In the genomic region with DNA sequence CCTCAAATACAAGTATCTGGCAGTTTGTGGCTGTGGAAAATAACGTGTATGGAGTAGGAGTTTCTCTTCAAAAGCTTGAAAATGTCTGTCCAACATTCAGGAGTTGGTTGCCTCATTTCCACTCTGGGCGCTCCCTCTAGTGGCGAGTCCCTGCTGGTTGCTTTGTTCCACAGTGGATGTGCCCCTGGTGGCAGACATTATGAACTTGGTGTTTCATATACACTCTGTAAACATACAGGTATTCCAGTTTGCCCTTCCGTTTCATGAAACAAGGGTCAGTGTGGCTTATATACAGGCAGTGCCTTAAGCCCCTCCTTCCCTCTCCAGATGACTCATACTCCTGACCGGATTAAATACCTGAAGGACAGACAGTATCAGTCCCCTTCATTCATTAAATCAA, we compare ENCODE assay signal across 9 mouse cellular contexts. TPM values are rescaled to one million over a fixed set of nuclear protein-coding genes. Genes with fewer than 3 reads are reported as not detected.
A peak's percentile ranks its signal among the peaks of the same experiment; 100 is the strongest.
DNase-seq lines count a peak whose midpoint lies in the region; ATAC-seq and TF ChIP-seq lines count a peak whose summit lies in the region.
"Had no signal": no experiment of that assay in that cellular context is flagged by ENCODE, and none has a peak within 500 bp of the region (broad histone marks: within the 10 kb centered on the region; RNA-seq: fewer than 3 reads in every experiment).

No protein-coding gene starts in this region.

- no peak overlapping the region for H3K27ac ChIP-seq in CH12.LX (ENCODE audit: insufficient read depth, low read depth)
- no peak overlapping the region for H3K27ac ChIP-seq in forebrain, embryonic 10.5 days
- no peak overlapping the region for H3K27ac ChIP-seq in liver, postnatal 0 days (ENCODE audit: low read depth)
- H3K27ac ChIP-seq in neural tube, embryonic 14.5 days (ENCODE audit: low read depth, low read length) = no peak overlapping the region
- H3K27ac ChIP-seq: heart, embryonic 13.5 days had no signal

- H3K9ac ChIP-seq in CH12.LX (ENCODE audit: insufficient read depth, low read depth) = no peak overlapping the region
- no peak overlapping the region for H3K9ac ChIP-seq in liver, postnatal 0 days (replicated peaks)
- no peak overlapping the region for H3K9ac ChIP-seq in neural tube, embryonic 14.5 days (replicated peaks; ENCODE audit: low read depth, low read length)
- H3K9ac ChIP-seq: heart, embryonic 13.5 days had no signal

- no peak for TF ChIP-seq EP300 in CH12.LX (IDR thresholded peaks at IDR 0.05; ENCODE audit: low read length)
- no peak for TF ChIP-seq EP300 in liver, postnatal 0 days (IDR thresholded peaks at IDR 0.05; ENCODE audit: low read depth)

- dilution Hi-C loops in CH12.LX (cut with MboI; ENCODE audit: extremely low pct_ligation_motif_present, extremely low pct_unique_long_range_greater_than_20kb, low sequenced_read_pairs) = no loop called here

- 53% methylated on average over 5 of the region's 5 CpGs for WGBS in forebrain, embryonic 10.5 days
- WGBS in liver, postnatal 0 days (ENCODE audit: insufficient replicate concordance) = 21% methylated on average over 5 of the region's 5 CpGs
- WGBS in neural tube, embryonic 14.5 days = 43% methylated on average over 5 of the region's 5 CpGs

- no peaks in the 10 kb centered on the region for H3K9me3 ChIP-seq in CH12.LX (replicated peaks; ENCODE audit: low read length)
- no peaks in the 10 kb centered on the region for H3K9me3 ChIP-seq in forebrain, embryonic 10.5 days
- no peaks in the 10 kb centered on the region for H3K9me3 ChIP-seq in liver, postnatal 0 days (ENCODE audit: low read length)
- H3K9me3 ChIP-seq in neural tube, embryonic 14.5 days (ENCODE audit: control insufficient read depth, low read length) = no peaks in the 10 kb centered on the region
- H3K9me3 ChIP-seq: heart, embryonic 13.5 days had no signal

- peak; percentile 99 for TF ChIP-seq RAD21 in CH12.LX (IDR thresholded peaks at IDR 0.05; ENCODE audit: low read depth, low read length)

- no peaks in the 10 kb centered on the region for H3K79me2 ChIP-seq in CH12.LX (replicated peaks; ENCODE audit: control insufficient read depth, extremely low read depth, insufficient read depth, poor library complexity, severe bottlenecking)

- H3K4me3 ChIP-seq in CH12.LX (replicated peaks in 1 of 3; ENCODE audit: low read depth in 2 of 3, low read length in 2 of 3, poor library complexity in 1 of 3) = no peak overlapping the region
- no peak overlapping the region for H3K4me3 ChIP-seq in forebrain, embryonic 10.5 days
- no peak overlapping the region for H3K4me3 ChIP-seq in liver, postnatal 0 days (ENCODE audit: low read depth, low read length)
- no peak overlapping the region for H3K4me3 ChIP-seq in neural tube, embryonic 14.5 days (ENCODE audit: low read depth, low read length)
- H3K4me3 ChIP-seq: heart, embryonic 13.5 days had no signal

- H3K36me3 ChIP-seq in CH12.LX (replicated peaks in 1 of 2; ENCODE audit: control insufficient read depth in 1 of 2, insufficient read depth in 1 of 2, low read length in 1 of 2) = peaks cover 0 to 3% of the 10 kb centered on the region in 2 experiments
- peaks cover 42% of the 10 kb centered on the region for H3K36me3 ChIP-seq in forebrain, embryonic 10.5 days (replicated peaks)
- H3K36me3 ChIP-seq in liver, postnatal 0 days (replicated peaks; ENCODE audit: insufficient read depth, low read length) = 0 out of 2 replicates have a peak, but pooled peaks cover 2% of the 10 kb centered on the region
- no peaks in the 10 kb centered on the region for H3K36me3 ChIP-seq in neural tube, embryonic 14.5 days (ENCODE audit: control insufficient read depth, insufficient read depth, low read length)

- DNase-seq in CH12.LX (ENCODE audit: extremely low read depth) = peak; percentile 89
- peak; percentile 91 for DNase-seq in brain, embryonic 14.5 days (ENCODE audit: low read depth)
- DNase-seq in forebrain, embryonic 10.5 days (ENCODE audit: extremely low spot score, low spot score) = peak; percentile 84
- DNase-seq in heart, postnatal 25 days (ENCODE audit: low spot score) = peak; percentile 63
- DNase-seq in layer of hippocampus, adult 18-20 months (ENCODE audit: low spot score in 2 of 2) = peak; percentile 82 to 95
- peak; percentile 89 for DNase-seq in liver, postnatal 0 days
- peak; percentile 67 for DNase-seq in telencephalon, adult 2 months (ENCODE audit: low read depth, low spot score)

- H3K4me1 ChIP-seq in CH12.LX (ENCODE audit: control insufficient read depth in 1 of 2, insufficient read depth in 2 of 2) = peaks cover 0 to 10% of the 10 kb centered on the region in 2 experiments; a peak in 2 of 4 replicates
- H3K4me1 ChIP-seq in forebrain, embryonic 10.5 days = no peaks in the 10 kb centered on the region
- H3K4me1 ChIP-seq in liver, postnatal 0 days (ENCODE audit: insufficient read depth) = no peaks in the 10 kb centered on the region
- no peaks in the 10 kb centered on the region for H3K4me1 ChIP-seq in neural tube, embryonic 14.5 days (ENCODE audit: control insufficient read depth, insufficient read depth, low read length)

- intact Hi-C loops in heart, postnatal 25 days (cut with DNase I) = loop anchor here (1.0 to 5.0 kb wide), 3 partner anchors 75 to 318 kb away; no protein-coding TSS in a partner anchor

- in situ Hi-C loops in CH12.LX (cut with MboI; ENCODE audit: low pct_ligation_motif_present, low pct_unique_long_range_greater_than_20kb, low sequenced_read_pairs) = loop anchor here (10.0 kb wide), 1 partner anchor 278 kb away; no protein-coding TSS in a partner anchor

- peak; percentile 94 to 100 for TF ChIP-seq CTCF in CH12.LX (conservative IDR thresholded peaks at IDR 0.05 in 1 of 2, IDR thresholded peaks at IDR 0.05 in 1 of 2; ENCODE audit: low read depth in 2 of 2, low read length in 2 of 2)
- peak; percentile 100 for TF ChIP-seq CTCF in brain, embryonic 14.5 days (IDR thresholded peaks at IDR 0.05; ENCODE audit: borderline replicate concordance, extremely low read depth, insufficient read depth, insufficient read length)
- peak; percentile 99 for TF ChIP-seq CTCF in liver, postnatal 0 days (IDR thresholded peaks at IDR 0.05; ENCODE audit: low read depth)

- peak overlapping the region; percentile 55 for H3K4me2 ChIP-seq in CH12.LX (ENCODE audit: insufficient read depth, low read depth, poor library complexity, severe bottlenecking)
- no peak overlapping the region for H3K4me2 ChIP-seq in liver, postnatal 0 days (ENCODE audit: low read depth, low read length)
- H3K4me2 ChIP-seq in neural tube, embryonic 14.5 days (ENCODE audit: low read depth, low read length) = no peak overlapping the region
- H3K4me2 ChIP-seq: heart, embryonic 13.5 days had no signal

- no peaks in the 10 kb centered on the region for H3K27me3 ChIP-seq in CH12.LX (replicated peaks)
- no peaks in the 10 kb centered on the region for H3K27me3 ChIP-seq in forebrain, embryonic 10.5 days (ENCODE audit: poor library complexity, severe bottlenecking)
- no peaks in the 10 kb centered on the region for H3K27me3 ChIP-seq in liver, postnatal 0 days (ENCODE audit: insufficient read depth, low read length)
- H3K27me3 ChIP-seq in neural tube, embryonic 14.5 days (ENCODE audit: control insufficient read depth, insufficient read depth, low read length) = no peaks in the 10 kb centered on the region
- H3K27me3 ChIP-seq: heart, embryonic 13.5 days had no signal

- ATAC-seq in liver, postnatal 0 days = peak; percentile 94
- 0 out of 2 replicates have a peak, but pooled peaks have one; percentile 69 for ATAC-seq in neural tube, embryonic 14.5 days (ENCODE audit: low read depth)

- TF ChIP-seq POLR2A in CH12.LX (IDR thresholded peaks at IDR 0.05; ENCODE audit: low read depth, low read length) = no peak
- TF ChIP-seq POLR2A in brain, embryonic 14.5 days (IDR thresholded peaks at IDR 0.05; ENCODE audit: borderline replicate concordance, extremely low read depth, insufficient read depth, insufficient read length, poor library complexity, severe bottlenecking) = no peak

RNA-seq across cellular contexts. Expression of gene Vps4a, which starts 28.5 kb away (rescaled TPM):
- total RNA-seq in CH12.LX (2012; rRNA removed) = 26.9 and 28.6 TPM in 2 replicates
- 30.8 and 31.4 TPM in 2 replicates for total RNA-seq in CH12.LX (2014; rRNA removed)
- polyA plus RNA-seq in CH12.LX (2012; ENCODE audit: insufficient read length, low read depth) = 26.3 and 27.1 TPM in 2 replicates
- polyA plus RNA-seq in brain, embryonic 14.5 days (2012; rRNA removed) = 83.3 and 99.5 TPM in 2 replicates
- polyA plus RNA-seq in forebrain, embryonic 10.5 days (2016; fragmentation: Nextera tagmentation; extraction: Ambion mirVana) = 67.6 and 69.5 TPM in 2 replicates
- 10 to 100 TPM; 62.3 to 67.0 TPM for total RNA-seq in heart, postnatal 25 days (2021)
- total RNA-seq in layer of hippocampus, adult 18-20 months (2021) = 100 to 1,000 TPM; 109 to 114 TPM
- 16.8 and 18.3 TPM in 2 replicates for polyA plus RNA-seq in liver, postnatal 0 days (2015; fragmentation: Nextera tagmentation; extraction: Ambion mirVana)
- polyA plus RNA-seq in neural tube, embryonic 14.5 days (2014; fragmentation: Nextera tagmentation; extraction: Ambion mirVana) = 155 and 162 TPM in 2 replicates

RNA-seq across cellular contexts. Expression of gene Pdf, which starts 45.9 kb away (rescaled TPM):
- total RNA-seq in CH12.LX (2012; rRNA removed) (34.6 and 43.7 TPM in 2 replicates), CH12.LX (2014; rRNA removed) (49.4 and 50.2 TPM in 2 replicates)
- 36.8 and 38.9 TPM in 2 replicates for polyA plus RNA-seq in CH12.LX (2012; ENCODE audit: insufficient read length, low read depth)
- 26.9 and 27.6 TPM in 2 replicates for polyA plus RNA-seq in brain, embryonic 14.5 days (2012; rRNA removed)
- 46.6 and 52.1 TPM in 2 replicates for polyA plus RNA-seq in forebrain, embryonic 10.5 days (2016; fragmentation: Nextera tagmentation; extraction: Ambion mirVana)
- total RNA-seq in heart, postnatal 25 days (2021) = 10 to 100 TPM; 60.1 to 60.8 TPM
- total RNA-seq in layer of hippocampus, adult 18-20 months (2021) = 10 to 100 TPM; 27.1 to 31.7 TPM
- polyA plus RNA-seq in liver, postnatal 0 days (2015; fragmentation: Nextera tagmentation; extraction: Ambion mirVana) = 20.7 and 21.5 TPM in 2 replicates
- 36.5 and 36.8 TPM in 2 replicates for polyA plus RNA-seq in neural tube, embryonic 14.5 days (2014; fragmentation: Nextera tagmentation; extraction: Ambion mirVana)

RNA-seq across cellular contexts. Expression of gene Cog8, which starts 54.0 kb away (rescaled TPM):
- total RNA-seq in CH12.LX (2012; rRNA removed) = 24.2 and 30.7 TPM in 2 replicates
- 35.6 and 39.3 TPM in 2 replicates for total RNA-seq in CH12.LX (2014; rRNA removed)
- polyA plus RNA-seq in CH12.LX (2012; ENCODE audit: insufficient read length, low read depth) = 31.5 and 35.3 TPM in 2 replicates
- polyA plus RNA-seq in brain, embryonic 14.5 days (2012; rRNA removed) = 57.7 and 63.3 TPM in 2 replicates
- 32.8 and 37.3 TPM in 2 replicates for polyA plus RNA-seq in forebrain, embryonic 10.5 days (2016; fragmentation: Nextera tagmentation; extraction: Ambion mirVana)
- total RNA-seq in heart, postnatal 25 days (2021) = 10 to 100 TPM; 18.2 to 19.2 TPM
- 10 to 100 TPM; 29.2 to 29.4 TPM for total RNA-seq in layer of hippocampus, adult 18-20 months (2021)
- polyA plus RNA-seq in liver, postnatal 0 days (2015; fragmentation: Nextera tagmentation; extraction: Ambion mirVana) = 15.6 and 16.8 TPM in 2 replicates
- polyA plus RNA-seq in neural tube, embryonic 14.5 days (2014; fragmentation: Nextera tagmentation; extraction: Ambion mirVana) = 39.9 and 46.6 TPM in 2 replicates

RNA-seq across cellular contexts. Expression of gene Nip7, which starts 54.1 kb away (rescaled TPM):
- 166 and 205 TPM in 2 replicates for total RNA-seq in CH12.LX (2012; rRNA removed)
- 210 and 226 TPM in 2 replicates for total RNA-seq in CH12.LX (2014; rRNA removed)
- 231 and 233 TPM in 2 replicates for polyA plus RNA-seq in CH12.LX (2012; ENCODE audit: insufficient read length, low read depth)
- polyA plus RNA-seq in brain, embryonic 14.5 days (2012; rRNA removed) = 49.1 and 50.6 TPM in 2 replicates
- 128 and 138 TPM in 2 replicates for polyA plus RNA-seq in forebrain, embryonic 10.5 days (2016; fragmentation: Nextera tagmentation; extraction: Ambion mirVana)
- 10 to 100 TPM; 21.1 to 21.2 TPM for total RNA-seq in heart, postnatal 25 days (2021)
- 10 to 100 TPM; 40.5 to 45.3 TPM for total RNA-seq in layer of hippocampus, adult 18-20 months (2021)
- 31.2 and 31.4 TPM in 2 replicates for polyA plus RNA-seq in liver, postnatal 0 days (2015; fragmentation: Nextera tagmentation; extraction: Ambion mirVana)
- 62.5 and 65.5 TPM in 2 replicates for polyA plus RNA-seq in neural tube, embryonic 14.5 days (2014; fragmentation: Nextera tagmentation; extraction: Ambion mirVana)
